Mouse (Mus musculus) B cell, adult 2 months (primary cell): ENCODE results near the gene Atcay.
"Not testable (repeated sequence)": the region's sequence is repeated elsewhere in the genome, so short reads cannot be mapped to it uniquely, and the experiment has no call there.

Experiments
- DNase-seq, 2 experiments: peaks; one replicate each; pipeline ENCODE4 v3.0.0; 2022

Atcay gene

DNA sequence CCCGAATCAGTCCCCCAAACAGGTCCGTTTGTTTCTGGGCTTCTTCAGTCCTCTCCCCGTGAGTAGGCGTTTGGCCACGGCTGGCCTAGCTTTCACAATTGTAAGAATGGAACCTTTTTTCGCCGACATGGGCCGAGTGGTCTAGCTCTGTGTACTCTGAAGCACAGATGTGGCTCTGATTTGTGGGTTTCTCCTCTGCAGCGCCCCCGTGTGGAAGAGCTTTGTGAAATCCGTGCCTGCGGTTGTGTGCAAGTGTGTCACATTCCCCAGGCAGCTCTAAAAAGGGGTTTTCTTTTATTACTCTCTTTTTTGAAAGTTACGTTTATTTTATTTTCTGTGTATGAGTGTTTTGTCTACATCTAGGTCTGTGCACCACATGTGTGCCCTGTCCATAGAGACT, 10.2 kb upstream of the Atcay start:
- peak; percentile 82 to 83 for DNase-seq

DNA sequence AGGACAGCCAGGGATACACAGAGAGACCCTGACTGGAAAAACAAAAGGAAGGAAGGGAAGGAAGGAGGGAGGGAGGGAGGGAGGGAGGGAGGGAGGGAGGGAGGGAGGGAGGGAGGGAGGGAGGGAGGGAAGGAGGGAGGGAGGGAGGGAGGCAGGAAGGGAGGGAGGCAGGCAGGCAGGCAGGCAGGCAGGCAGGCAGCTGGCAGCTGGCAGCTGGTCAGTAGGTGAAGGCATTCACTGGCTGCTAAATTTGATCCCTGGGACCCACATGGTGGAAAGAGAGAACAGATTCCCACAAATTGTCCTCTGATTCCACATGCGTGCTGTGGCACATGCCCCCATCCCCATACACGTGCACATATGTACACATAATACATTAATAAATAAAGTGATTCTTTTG, 8.0 kb upstream of the Atcay start:
- DNase-seq = no peak

DNA sequence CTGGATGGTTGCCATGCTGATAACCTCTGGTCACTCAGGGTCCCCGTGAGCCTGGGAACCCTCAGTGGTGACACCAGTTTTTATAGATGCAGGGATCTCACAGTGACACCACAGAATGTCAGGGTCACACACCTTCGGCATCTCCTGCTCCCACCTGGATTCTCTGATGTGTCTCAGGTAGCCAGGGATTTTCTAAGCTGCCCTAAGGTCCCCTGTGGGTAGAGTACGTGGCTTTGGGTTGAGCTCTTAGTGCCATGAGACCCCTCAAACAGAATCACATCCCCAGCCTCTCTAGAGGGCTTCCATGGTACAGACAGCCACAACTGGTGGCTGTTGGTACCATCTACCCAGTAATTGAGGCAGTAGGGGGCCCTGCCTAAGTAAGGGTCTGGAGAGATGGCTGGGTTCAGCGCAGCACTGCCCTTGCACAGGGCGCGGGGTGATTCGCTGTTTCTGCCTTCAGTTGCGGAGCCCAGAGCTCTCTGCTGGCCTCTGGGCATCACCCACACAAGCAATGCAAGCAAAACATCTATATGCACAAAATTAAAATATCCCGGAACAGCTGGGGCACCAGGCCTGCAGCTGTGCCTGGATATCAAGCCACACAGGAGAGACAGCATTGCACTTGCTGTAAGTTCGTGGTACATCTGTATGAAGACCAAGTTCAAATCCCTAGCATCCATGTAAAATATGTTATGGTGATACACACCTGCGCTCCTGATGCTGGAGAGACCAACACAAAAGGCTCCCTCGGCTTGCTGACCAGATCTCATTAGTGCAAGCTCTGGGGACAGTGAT, 6.0 kb upstream of the Atcay start:
- no peak for DNase-seq

DNA sequence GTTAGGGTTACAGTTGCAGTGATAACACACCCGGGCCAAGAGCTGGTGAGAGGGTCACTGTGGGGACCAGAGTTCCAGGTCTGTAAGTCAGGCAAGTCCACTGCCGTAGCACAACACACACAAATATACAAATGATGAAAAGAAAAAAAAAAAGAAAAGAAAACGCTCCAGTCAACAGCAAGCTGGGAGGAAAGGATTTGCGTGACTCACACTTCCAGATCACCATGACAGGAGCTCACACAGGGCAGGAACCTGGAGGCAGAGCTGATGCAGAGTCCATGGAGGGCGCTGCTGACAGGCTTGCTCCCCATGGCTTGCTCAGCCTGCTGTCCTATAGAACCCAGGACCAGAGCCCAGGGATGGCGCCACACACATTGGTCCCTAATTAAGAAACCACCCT, 3.6 kb upstream of the Atcay start:
- DNase-seq = no peak

DNA sequence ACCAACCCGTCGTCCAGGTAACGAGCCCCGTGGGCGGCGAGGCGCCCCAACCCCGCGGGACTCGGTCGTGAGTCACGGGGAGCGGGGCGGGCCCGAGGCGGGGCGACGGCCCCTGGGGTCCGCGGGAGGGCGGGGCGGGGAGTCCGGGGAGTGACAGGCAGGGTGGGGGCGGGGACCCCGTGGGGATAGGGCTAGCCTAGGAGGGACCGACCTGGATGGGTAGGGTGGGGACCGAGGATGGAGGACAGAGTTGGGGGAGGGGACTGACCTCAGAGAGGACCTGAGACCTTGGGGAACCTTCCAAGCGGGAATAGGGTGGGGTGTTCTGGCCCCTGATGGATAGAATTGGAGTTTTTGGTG, 2.6 kb upstream of the Atcay start:
- DNase-seq = no peak

DNA sequence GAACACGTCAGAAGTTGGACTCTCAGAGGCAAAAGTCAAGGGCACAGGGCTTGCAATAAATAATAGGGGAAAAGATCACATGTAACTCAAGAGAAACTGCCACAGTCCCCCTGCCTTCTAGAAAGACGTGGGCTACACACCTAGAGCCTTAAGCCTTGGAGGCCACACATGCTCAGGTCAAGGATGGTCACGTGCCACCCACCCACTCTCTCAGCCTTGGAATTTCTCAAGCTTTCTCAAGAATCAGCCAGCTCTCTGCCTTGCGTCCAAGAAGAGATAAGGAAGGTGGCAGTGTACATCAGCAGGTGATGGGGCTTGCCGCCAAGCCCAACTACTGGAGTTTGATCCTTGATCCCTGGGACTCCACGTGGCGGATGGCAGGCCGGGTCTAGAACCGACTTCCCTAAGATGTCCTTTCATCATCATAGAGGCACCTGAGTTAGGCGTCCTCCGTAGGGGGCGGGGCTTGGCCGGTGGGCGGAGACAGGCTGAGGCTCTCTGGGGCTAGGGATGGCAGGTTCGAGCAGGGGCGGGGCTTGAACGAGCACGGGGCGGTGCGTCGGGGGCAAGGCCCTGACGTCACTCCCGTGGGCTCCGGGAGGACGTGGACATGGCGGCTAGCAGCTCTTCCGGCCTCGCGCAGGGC, 2.1 kb upstream of the Atcay start, which contains the start of gene Zfr2:
Gene Zfr2, plus strand, starts transcription at position 576 of the 646 bp plus-strand sequence.
- DNase-seq = peak; percentile 98

DNA sequence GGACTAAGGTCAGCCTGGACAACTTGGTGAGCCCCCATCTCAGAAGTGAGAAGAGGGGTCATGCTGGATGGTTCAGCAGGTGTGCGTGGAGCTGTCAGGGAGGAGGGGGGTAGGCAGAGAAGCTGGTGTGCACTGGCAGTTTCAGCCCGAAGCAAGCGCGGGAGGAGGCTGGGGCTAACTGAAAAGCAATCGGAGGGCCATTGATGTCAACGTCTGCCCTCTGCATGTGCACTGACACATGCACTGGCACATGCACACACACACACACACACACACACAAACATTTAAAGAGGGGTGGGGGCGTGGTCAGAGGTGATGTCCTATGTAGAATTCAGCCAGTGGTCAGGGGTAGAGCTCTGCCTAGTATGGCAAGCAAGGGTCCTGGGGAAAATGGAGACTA, 803 bp upstream of the Atcay start:
- DNase-seq = no peak

DNA sequence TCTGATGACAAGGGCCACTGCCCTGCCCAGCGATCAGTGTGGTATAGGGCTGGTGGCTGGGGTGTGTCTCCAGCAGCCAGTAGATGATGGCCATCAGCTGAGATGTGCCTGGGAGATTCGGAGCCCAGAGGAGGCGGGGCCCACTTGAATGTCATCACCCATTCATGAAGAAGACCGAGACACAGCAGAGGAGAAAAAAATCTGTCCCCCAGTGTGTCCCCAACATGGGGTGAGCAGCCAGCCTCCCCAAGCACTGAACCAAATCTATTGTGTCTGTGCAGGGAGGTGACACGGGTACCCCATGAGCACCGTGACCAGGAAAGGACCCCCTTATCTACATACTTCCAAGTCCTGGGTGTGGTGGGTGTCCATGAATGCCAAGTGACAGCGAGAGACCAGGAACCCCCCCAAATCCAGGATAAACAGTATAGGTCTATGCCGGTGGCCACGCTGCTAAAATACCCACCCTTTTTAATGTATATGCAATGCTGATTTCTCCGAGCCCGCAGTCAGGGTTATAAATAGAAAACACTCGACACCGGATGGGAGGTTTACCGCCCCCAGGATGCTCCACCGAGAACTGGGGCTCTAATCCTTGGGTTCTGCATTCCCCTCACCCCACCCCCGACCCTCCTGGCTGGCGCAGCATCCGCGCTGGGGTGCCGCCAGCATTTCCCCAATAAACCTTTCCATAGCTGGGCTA, 747 bp downstream of the Atcay start:
- no peak for DNase-seq

DNA sequence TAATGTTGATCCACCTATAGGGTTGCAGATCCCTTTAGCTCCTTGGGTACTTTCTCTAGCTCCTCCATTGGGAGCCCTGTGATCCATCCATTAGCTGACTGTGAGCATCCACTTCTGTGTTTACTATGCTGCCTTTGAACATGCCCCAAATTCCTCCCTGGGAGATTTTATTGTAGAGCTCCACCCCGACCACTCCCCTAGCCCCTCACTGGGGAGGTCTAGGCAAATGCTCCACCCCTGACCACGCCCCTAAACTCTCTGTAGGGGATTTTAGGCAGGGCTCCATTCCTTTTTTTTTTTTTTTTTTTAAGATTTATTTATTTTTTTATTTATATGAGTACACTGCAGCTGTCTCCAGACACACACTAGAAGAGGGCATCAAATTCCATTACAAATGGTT, 6.9 kb downstream of the Atcay start:
- DNase-seq = not testable (repeated sequence)

DNA sequence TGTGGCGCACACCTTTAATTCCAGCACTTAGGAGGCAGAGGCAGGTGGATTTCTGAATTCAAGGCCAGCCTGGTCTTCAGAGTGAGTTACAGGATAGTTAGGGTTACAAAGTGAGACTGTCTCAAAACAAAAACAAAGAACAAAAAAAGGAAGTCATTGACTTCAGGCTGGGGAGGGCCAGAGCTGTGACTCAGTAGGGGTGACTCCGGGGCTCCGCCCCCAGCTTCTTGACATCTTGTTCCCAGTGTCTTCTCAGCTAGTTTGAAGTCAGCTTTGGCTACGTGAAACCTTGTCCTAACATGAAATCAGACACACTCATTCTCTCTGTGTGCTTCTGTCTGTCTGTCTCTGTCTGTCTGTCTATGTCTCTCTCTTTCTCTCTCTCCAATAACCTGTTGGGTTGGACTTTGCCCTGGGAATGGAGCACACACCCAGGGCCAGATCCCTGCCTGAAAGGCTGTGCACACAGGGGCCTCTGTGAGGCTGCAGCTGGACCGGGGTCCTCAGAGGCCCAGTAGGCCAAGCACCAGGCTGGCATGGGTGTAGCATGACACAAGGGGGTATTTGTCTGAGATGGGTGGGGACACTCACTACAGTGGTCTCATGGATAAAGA, 9.1 kb downstream of the Atcay start:
- peak; percentile 58 to 63 for DNase-seq

DNA sequence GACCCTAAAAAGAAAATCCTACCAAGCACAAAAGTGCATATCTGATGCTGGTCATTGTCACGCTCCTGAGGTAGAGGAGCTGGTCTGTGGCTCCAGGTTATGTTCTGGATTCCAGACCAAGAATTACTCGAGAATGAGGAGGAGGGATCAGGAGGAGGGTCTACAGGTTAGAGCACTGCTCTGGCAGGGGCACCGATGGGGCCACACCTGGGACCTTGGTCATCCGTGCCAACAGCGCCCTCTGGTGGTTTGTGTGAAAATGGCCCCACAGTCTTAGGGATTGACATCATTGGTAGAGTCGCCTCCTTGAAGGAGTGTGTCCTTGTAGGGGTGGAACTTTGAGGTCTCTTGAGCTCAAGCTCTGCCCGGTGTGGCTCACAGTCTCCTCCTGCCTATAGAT, 12.7 kb downstream of the Atcay start:
- DNase-seq = peak; percentile 91 to 92

DNA sequence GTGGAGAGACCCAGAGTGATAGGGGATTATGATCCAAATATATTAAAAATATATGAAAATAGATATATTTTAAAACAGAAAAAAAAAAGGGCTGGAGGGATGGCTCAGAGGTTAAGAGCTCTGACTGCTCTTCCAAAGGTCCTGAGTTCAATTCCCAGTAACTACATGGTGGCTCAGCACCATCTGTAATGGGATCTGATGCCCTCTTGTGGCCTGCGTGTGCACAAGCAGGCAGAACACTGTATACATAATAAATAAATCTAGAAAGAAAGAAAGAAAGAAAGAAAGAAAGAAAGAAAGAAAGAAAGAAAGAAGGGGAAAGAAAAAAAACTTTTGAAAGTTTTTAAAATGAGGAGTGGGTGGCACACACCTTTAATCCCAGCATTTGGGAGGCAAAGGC, 13.4 kb downstream of the Atcay start:
- DNase-seq = peak; percentile 60 to 61

DNA sequence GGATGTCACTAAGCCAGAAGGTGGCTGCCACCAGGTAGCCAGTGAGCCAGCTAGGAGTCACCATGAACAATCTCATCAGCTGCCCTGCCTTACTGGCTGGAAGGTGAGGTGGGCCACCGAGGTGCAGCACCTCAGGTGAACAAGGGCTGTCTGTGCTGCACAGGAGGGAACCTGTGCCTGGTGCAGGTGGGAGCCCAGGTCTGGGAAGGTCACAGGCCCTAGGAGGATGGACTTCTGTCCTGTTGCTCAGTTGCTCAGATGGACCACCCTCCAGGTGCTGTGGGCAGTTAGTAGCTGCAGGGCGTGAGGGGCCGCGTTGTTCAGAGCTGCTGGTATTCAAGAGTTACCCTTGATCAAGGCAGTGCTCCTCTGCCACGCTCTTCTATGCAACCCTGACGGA, 13.8 kb downstream of the Atcay start:
- DNase-seq = no peak

DNA sequence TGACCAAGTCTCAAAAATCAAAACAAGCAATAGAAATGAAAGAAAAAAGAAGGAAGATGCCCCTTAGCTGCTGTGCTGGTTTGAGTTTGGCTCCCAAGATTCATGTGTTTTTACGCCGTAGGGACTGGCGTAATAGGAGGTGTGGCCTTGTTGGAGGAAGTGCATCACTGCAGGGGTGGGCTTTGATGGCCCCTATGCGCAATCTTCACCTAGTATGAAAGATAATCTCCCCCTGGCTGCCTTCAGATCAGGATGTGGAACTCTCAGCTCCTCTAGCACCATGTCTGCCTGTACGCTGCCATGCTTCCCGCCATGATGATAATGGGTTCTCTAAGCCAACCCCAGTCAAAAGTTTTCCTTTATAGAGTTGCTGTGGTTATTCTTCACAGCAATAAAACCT, 14.4 kb downstream of the Atcay start:
- DNase-seq = no peak

DNA sequence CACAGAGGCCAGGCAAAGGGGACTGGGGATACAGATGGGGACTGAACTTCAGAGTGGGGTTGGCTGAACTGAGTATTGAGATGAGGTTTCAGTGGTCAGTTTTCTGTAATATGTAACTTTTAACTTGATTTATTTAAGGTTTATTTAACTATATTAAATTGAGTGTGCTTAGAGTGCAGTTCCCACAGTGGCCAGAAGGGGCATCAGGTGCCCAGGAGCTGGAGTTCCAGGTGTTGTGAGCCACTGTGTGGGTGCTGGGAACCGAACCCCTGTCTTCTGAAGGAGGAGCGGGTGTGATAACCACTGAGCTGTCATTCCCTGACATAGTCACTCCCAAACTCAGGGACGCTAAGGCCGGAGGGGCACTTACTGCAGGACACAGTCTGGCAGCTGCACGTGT, 20.5 kb downstream of the Atcay start:
- no peak for DNase-seq

DNA sequence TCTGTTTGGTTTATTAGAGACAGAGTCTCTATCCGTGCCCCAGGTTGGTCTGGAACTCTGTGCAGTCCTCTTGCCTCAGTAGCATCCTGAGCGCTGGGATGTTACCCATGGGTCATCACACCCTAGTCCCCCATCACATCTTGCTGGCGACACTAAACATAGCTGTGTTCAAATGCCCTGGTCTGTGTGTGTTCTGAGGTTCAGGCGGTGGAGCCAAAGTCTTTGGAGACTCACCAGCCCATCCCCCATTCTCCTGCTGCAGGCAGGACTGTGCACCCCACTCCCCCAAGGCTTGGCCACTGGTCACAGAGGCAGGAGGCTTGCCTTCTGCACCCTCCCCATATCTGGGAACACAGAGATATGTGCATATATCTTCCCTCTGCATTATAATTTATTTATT, 26.5 kb downstream of the Atcay start:
- DNase-seq = no peak

DNA sequence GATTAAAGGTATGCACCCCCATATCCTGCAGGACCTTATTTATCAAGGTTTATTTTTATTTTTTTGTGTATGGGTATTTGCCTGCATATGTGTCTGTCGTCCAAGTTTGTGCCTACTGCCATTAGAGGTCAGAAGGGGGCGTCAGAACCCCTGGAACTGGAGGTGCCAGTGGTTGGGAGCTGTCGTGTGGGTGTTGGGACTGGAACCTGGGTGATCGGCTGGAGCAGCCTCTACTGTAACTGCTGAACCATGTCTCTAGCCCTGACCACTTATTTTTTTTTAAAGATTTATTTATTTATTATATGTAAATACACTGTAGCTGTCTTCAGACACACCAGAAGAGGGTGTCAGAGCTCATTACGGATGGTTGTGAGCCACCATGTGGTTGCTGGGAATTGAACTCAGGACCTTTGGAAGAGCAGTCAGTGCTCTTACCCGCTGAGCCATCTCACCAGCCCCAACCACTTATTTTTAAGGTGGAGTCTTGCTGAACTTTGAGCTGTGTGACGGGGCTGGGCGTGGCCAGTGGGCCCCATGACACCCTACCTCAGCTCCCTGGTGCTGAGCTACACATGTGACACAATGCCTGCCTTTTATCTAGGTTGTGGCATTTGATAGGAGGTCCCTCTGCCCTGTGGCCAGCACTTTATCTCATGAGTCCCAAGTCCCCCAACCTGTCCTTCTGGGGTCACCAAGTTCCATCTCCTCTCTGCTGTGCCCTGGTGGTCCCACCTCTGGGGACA, 27.5 kb downstream of the Atcay start:
- DNase-seq = no peak

DNA sequence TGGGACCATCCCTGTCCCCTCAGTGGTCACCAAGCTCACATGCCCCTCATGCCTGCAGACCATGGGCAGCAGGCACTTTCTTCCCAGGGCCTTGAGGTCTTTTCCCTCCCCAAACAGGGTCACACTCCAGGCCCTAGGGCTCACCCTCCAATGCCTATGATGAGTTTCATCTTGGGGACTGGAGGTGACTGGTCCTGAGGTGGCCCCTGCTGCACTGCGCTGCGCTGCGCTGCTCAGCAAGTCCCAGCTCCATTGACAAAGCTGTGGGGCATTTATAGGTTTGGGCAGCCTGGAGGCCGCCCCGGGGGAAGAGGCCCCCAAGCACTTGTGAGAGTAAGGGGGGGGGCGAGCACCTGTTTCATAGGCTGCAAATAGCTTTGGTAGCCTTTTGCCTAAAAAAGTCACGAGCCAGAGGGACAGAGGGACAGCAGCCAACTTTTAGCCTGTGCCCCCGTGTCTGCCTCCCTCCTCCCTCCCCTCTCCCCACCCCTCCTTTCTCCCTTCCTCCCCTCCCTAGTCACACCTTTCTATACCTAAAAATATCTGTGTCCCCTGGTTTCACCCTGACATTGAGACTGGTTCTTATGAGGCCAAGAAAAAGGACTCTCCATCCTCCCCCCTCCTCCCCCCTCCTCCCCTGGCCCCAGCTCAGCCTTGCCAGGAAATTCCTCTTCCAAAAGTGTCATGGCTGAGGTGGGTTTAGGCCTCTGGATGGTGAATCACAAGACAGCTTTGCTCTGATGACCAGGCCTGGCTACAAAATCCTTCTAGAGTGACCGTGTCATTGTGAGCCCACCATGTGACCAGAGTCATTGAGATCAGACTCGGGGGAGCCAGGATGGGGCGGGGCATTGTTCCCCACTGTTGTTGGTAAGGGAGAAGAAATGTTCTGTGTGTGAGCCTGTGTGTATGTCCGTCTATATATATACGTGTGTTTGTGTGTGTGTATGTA, 28.6 kb downstream of the Atcay start, which contains the start of gene Nmrk2:
Gene Nmrk2, minus strand, starts transcription at position 245 of the 952 bp plus-strand sequence.
- no peak for DNase-seq

DNA sequence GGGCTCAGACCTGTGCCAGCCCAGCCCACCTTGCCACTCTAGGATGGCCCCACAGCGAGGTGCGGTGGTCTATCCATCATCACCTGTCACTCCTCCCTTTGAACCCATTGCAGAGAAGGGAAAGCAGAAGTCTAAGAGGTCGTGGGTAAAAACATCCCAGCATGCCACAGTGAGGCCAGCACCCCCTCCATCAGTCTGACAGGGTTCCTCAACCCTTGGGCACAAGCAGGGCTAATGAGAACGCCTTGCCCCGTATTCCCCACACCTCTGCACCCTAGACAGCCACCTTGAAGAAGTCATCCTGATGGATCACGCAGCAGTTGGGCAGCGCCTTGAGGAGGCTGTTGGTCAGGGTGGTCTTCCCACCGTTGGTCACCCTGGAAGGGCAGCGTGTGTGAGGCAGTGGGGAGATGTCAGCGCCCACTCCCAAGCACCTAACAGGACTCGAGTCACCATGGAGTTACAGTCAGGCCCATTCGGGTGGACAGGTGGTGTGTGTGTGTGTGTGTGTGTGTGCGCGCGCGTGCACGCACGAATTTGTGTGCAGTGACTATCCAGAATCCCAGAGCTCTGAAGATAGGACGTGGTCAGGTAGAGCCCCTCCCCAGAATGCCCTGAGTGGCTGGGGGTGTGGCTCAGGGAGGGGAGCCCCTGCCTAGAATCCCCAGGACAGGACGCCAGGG, 29.9 kb downstream of the Atcay start:
- no peak for DNase-seq

DNA sequence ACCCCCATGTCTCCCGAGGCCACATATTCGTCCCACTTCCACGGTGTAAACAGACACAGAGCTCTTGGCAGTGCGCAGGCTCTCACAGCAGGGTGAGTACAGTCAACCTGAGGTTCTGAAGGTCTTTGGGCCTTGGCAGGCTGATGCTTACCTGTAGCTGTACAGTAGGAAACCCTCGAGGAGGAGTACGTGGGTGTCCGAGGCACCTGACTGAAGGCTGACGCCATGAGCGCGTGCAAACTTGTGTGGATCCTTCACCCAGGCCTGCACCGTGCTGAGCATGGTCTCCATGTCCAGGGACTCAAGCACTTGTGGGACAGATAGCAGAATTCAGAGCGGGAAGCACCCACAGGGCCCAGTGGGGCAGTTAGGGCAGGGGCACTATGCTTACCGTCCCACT, 30.5 kb downstream of the Atcay start:
- DNase-seq = no peak

DNA sequence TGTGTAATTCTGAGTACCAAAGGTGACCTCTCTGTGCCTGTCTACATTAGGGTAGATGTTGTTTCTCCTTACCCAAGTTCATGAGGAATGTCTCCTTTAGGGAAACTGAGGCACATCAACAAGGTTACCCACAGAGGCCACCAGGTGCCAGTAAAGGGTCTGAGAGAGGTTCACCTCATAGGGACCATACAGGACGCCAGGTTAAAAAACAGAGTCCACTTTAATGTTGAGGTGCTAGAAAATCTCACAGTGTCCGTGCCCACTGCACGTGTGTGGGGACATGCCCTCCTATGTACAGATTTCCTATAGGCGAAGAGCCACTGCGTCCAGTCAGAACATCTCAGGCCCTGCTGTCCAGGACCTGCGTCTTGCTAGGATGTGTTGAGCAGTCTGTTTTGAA, 31.6 kb downstream of the Atcay start:
- no peak for DNase-seq
